Mouse (Mus musculus): ENCODE measurements around the gene Dapk3. TPM values are rescaled to one million over a fixed set of nuclear protein-coding genes. Genes with fewer than 3 reads are reported as not detected.
A peak's percentile ranks its signal among the peaks of the same experiment; 100 is the strongest.

Dapk3 gene
- polyA plus RNA-seq, 1 experiment from 2014 or later, result 49.0 TPM

GRCm38 (mm10) chr10:81144667-81145066, 38.1 kb upstream of the Dapk3 start:
- no peak for ATAC-seq
- H3K4me3 ChIP-seq (ENCODE audit: low read length), result no peak overlapping the region
- H3K4me1 ChIP-seq (ENCODE audit: control insufficient read depth, insufficient read depth, low read depth, low read length), result peaks cover 21% of the 10 kb centered on the region
- no peak overlapping the region for H3K9ac ChIP-seq (ENCODE audit: low read depth, low read length)
- no peak overlapping the region for H3K27ac ChIP-seq (ENCODE audit: low read depth, low read length)
- H3K4me2 ChIP-seq (ENCODE audit: low read length), result no peak overlapping the region
- peaks cover 48% of the 10 kb centered on the region for H3K36me3 ChIP-seq (ENCODE audit: control insufficient read depth, insufficient read depth, low read length)
- H3K9me3 ChIP-seq (ENCODE audit: control insufficient read depth, low read length), result no peaks in the 10 kb centered on the region
- no peaks in the 10 kb centered on the region for H3K27me3 ChIP-seq (replicated peaks; ENCODE audit: control insufficient read depth, insufficient read depth, low read length)
- 97% methylated on average over 27 of the region's 27 CpGs for WGBS

DNA sequence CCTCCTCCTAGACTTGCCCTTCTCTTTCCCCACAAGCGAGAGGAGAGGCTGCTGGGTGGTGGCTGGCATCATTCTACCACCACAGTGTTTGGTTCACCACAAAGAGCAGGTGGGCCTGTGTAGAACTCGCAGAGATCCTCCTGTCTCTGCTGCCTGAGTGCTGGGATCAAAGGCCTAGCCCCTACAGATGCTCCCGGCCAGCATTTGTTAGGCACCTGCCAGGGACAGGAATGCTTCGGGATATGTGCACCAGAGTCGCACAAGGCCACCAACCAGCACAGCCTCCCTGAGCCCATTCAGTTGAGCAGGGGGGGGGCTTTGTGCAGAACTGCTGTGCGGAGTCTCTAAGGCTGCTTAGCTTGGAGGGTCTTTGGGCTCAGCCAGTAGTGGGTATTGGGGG, 37.5 kb upstream of the Dapk3 start:
- ATAC-seq, result no peak
- Histone ChIP-seq H3K9ac (ENCODE audit: low read depth, low read length) (no peak overlapping the region), H3K4me1 (ENCODE audit: control insufficient read depth, insufficient read depth, low read depth, low read length) (peaks cover 15% of the 10 kb centered on the region), H3K36me3 (ENCODE audit: control insufficient read depth, insufficient read depth, low read length) (peaks cover 53% of the 10 kb centered on the region), H3K4me2 (ENCODE audit: low read length) (no peak overlapping the region), H3K27me3 (replicated peaks; ENCODE audit: control insufficient read depth, insufficient read depth, low read length) (no peaks in the 10 kb centered on the region), H3K9me3 (ENCODE audit: control insufficient read depth, low read length) (no peaks in the 10 kb centered on the region), H3K27ac (ENCODE audit: low read depth, low read length) (no peak overlapping the region), H3K4me3 (ENCODE audit: low read length) (no peak overlapping the region)
- WGBS, result 98% methylated on average over 6 of the region's 6 CpGs

DNA sequence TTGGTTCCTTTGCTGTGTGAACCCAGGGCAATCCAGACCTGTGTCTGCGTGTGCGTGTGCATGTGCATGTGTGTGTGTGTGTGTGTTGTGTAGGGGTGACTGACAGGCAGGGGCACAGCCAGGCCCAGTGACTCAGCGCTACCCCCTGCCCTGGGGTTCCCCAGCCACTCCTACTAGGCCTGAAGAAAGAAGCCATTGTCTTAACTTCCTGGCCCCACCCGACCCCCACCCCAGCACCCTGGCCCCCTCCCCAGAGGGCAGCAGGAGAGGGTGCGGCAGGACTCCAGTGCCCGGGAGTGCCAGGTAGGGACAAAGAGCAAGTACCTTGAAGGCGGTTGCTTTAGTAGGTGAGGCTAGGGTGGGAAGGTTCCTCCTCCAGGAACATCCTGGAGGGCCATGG, 37.0 kb upstream of the Dapk3 start:
- no peak for ATAC-seq
- Histone ChIP-seq H3K4me1 (ENCODE audit: control insufficient read depth, insufficient read depth, low read depth, low read length) (peaks cover 10% of the 10 kb centered on the region), H3K4me2 (ENCODE audit: low read length) (no peak overlapping the region), H3K4me3 (ENCODE audit: low read length) (no peak overlapping the region), H3K27me3 (replicated peaks; ENCODE audit: control insufficient read depth, insufficient read depth, low read length) (no peaks in the 10 kb centered on the region), H3K27ac (ENCODE audit: low read depth, low read length) (no peak overlapping the region), H3K9me3 (ENCODE audit: control insufficient read depth, low read length) (no peaks in the 10 kb centered on the region), H3K36me3 (ENCODE audit: control insufficient read depth, insufficient read depth, low read length) (peaks cover 56% of the 10 kb centered on the region), H3K9ac (ENCODE audit: low read depth, low read length) (no peak overlapping the region)
- 86% methylated on average over 7 of the region's 7 CpGs for WGBS

- Histone ChIP-seq H3K9ac (ENCODE audit: low read depth, low read length) (no peak overlapping the region), H3K9me3 (ENCODE audit: control insufficient read depth, low read length) (no peaks in the 10 kb centered on the region), H3K27me3 (replicated peaks; ENCODE audit: control insufficient read depth, insufficient read depth, low read length) (no peaks in the 10 kb centered on the region), H3K27ac (ENCODE audit: low read depth, low read length) (no peak overlapping the region), H3K4me1 (ENCODE audit: control insufficient read depth, insufficient read depth, low read depth, low read length) (peaks cover 9% of the 10 kb centered on the region), H3K4me3 (ENCODE audit: low read length) (no peak overlapping the region), H3K4me2 (ENCODE audit: low read length) (no peak overlapping the region), H3K36me3 (ENCODE audit: control insufficient read depth, insufficient read depth, low read length) (peaks cover 56% of the 10 kb centered on the region)
- 89% methylated on average over 4 of the region's 4 CpGs for WGBS
- no peak for ATAC-seq
These were observed 36.5 kb upstream of the Dapk3 start for GRCm38 (mm10) chr10:81146296-81146695.

- Histone ChIP-seq H3K36me3 (ENCODE audit: control insufficient read depth, insufficient read depth, low read length) (peaks cover 57% of the 10 kb centered on the region), H3K9ac (ENCODE audit: low read depth, low read length) (no peak overlapping the region), H3K4me3 (ENCODE audit: low read length) (no peak overlapping the region), H3K4me2 (ENCODE audit: low read length) (no peak overlapping the region), H3K27ac (ENCODE audit: low read depth, low read length) (no peak overlapping the region), H3K27me3 (replicated peaks; ENCODE audit: control insufficient read depth, insufficient read depth, low read length) (no peaks in the 10 kb centered on the region), H3K4me1 (ENCODE audit: control insufficient read depth, insufficient read depth, low read depth, low read length) (no peaks in the 10 kb centered on the region), H3K9me3 (ENCODE audit: control insufficient read depth, low read length) (no peaks in the 10 kb centered on the region)
- WGBS, result 70% methylated on average over 6 of the region's 6 CpGs
- no peak for ATAC-seq
These were observed 31.5 kb upstream of the Dapk3 start for GRCm38 (mm10) chr10:81151261-81151660.

DNA sequence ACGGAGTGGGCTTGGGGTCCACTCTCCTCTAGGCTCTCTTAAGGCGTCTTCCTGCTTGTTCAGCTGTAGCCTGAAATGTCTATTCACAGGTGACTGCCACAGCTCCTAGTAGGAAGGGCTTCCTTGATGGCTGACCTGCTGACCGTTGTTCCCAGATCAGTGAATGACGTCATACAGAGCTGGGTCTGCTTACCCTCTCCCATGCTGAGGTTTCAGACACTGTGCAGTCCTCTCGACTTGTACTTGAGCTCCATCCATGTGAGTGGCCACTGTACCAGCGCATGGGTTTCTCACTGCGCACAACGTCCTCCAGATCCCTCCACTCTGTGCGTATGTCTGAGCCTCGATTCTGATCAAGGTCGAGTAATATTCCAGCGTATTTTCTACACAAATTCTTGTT, 30.2 kb upstream of the Dapk3 start:
- H3K27me3 ChIP-seq (replicated peaks; ENCODE audit: control insufficient read depth, insufficient read depth, low read length), result no peaks in the 10 kb centered on the region
- H3K4me3 ChIP-seq (ENCODE audit: low read length), result no peak overlapping the region
- 76% methylated on average over 12 of the region's 12 CpGs for WGBS
- H3K9me3 ChIP-seq (ENCODE audit: control insufficient read depth, low read length), result no peaks in the 10 kb centered on the region
- H3K4me1 ChIP-seq (ENCODE audit: control insufficient read depth, insufficient read depth, low read depth, low read length), result no peaks in the 10 kb centered on the region
- H3K36me3 ChIP-seq (ENCODE audit: control insufficient read depth, insufficient read depth, low read length), result peaks cover 62% of the 10 kb centered on the region
- ATAC-seq, result no peak
- no peak overlapping the region for H3K4me2 ChIP-seq (ENCODE audit: low read length)
- 0 out of 2 replicates have a peak overlapping the region, but pooled peaks have one; percentile 0 for H3K27ac ChIP-seq (ENCODE audit: low read depth, low read length)
- H3K9ac ChIP-seq (ENCODE audit: low read depth, low read length), result no peak overlapping the region

DNA sequence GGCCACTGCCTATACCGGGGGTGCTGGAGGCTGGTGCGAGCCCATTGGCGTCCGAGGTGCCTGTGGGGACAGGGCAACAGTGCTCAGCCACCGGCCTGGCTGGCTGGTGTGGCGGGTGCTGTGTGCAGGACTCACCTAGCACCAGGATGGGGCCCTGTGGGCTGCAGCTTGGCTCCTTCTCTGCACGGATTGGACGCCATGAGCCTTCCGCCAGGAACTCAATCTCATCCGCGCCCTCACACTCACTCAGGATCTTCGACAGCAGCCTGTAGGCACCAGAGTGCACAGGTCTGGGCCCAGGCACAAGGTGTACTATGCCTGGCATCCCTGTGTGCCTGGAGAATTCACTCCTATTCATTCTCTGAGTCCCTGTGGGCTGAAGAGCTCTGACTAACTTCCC, 28.5 kb upstream of the Dapk3 start:
- Histone ChIP-seq H3K4me3 (ENCODE audit: low read length) (no peak overlapping the region), H3K4me1 (ENCODE audit: control insufficient read depth, insufficient read depth, low read depth, low read length) (no peaks in the 10 kb centered on the region), H3K27ac (ENCODE audit: low read depth, low read length) (no peak overlapping the region), H3K4me2 (ENCODE audit: low read length) (no peak overlapping the region), H3K36me3 (ENCODE audit: control insufficient read depth, insufficient read depth, low read length) (peaks cover 51% of the 10 kb centered on the region), H3K9me3 (ENCODE audit: control insufficient read depth, low read length) (no peaks in the 10 kb centered on the region), H3K9ac (ENCODE audit: low read depth, low read length) (no peak overlapping the region), H3K27me3 (replicated peaks; ENCODE audit: control insufficient read depth, insufficient read depth, low read length) (no peaks in the 10 kb centered on the region)
- WGBS, result 93% methylated on average over 12 of the region's 12 CpGs
- no peak for ATAC-seq

DNA sequence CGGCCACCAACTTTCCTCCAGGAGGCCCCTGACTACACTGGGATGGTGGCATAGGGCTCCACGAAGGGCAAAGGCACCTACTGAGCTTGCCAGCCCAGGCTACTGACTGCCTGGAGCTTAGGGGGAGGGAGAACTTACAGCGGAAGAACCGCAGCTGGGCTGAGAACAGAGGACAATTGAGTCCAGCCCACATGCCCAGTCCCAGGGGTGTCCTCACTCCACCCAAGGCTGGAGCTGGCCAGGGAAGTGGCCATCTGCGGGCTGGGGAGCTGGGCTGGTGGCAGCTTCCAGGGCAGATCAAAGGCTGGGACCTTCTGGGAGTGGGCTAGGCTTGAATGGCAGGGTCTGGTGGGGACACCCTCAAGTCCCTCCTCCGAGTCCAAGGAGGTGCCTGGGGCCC, 28.1 kb upstream of the Dapk3 start:
- H3K4me3 ChIP-seq (ENCODE audit: low read length), result no peak overlapping the region
- H3K9ac ChIP-seq (ENCODE audit: low read depth, low read length), result no peak overlapping the region
- 85% methylated on average over 6 of the region's 6 CpGs for WGBS
- no peak overlapping the region for H3K27ac ChIP-seq (ENCODE audit: low read depth, low read length)
- H3K9me3 ChIP-seq (ENCODE audit: control insufficient read depth, low read length), result no peaks in the 10 kb centered on the region
- no peaks in the 10 kb centered on the region for H3K4me1 ChIP-seq (ENCODE audit: control insufficient read depth, insufficient read depth, low read depth, low read length)
- peaks cover 47% of the 10 kb centered on the region for H3K36me3 ChIP-seq (ENCODE audit: control insufficient read depth, insufficient read depth, low read length)
- no peak for ATAC-seq
- H3K27me3 ChIP-seq (replicated peaks; ENCODE audit: control insufficient read depth, insufficient read depth, low read length), result no peaks in the 10 kb centered on the region
- no peak overlapping the region for H3K4me2 ChIP-seq (ENCODE audit: low read length)

DNA sequence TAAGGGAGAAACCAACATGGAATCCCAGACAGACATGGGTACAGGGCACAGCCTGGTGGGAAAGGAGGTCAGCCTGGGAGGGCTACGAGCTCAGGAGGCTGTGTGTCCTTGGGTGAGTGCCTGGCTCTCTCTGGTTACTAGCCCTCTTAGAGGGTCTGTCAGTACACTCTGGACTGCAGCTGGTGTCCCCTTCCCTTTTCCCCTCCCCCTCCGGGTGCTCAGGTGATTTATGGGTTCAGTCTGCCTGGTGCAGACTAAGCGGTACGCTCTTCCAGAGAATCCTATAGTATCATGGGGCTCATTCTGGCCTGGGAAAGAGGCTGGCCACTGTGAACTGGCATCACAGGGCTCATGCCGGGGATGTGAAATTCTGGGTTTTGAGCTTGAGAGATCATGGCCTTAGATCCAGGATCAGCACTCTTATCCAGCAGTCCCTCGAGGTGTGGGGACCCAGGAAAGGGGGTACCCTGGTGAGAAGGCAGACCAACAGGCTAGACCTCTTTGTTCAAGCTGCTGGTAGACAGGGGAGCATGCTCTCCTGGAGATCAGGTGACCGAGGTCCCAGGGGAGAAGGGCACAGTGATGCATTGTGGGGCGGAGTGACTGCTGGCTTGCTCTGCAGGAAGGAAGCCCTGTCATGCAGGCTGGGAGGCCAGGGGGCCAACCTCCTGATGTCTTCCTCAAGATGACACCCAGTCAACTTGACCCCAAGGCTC, 21.0 kb upstream of the Dapk3 start:
- Histone ChIP-seq H3K9me3 (ENCODE audit: control insufficient read depth, low read length) (no peaks in the 10 kb centered on the region), H3K27me3 (replicated peaks; ENCODE audit: control insufficient read depth, insufficient read depth, low read length) (no peaks in the 10 kb centered on the region), H3K27ac (ENCODE audit: low read depth, low read length) (no peak overlapping the region), H3K9ac (ENCODE audit: low read depth, low read length) (no peak overlapping the region; the same call in 1 of the 2 replicates), H3K4me3 (ENCODE audit: low read length) (no peak overlapping the region), H3K4me1 (ENCODE audit: control insufficient read depth, insufficient read depth, low read depth, low read length) (peaks cover 10% of the 10 kb centered on the region), H3K4me2 (ENCODE audit: low read length) (no peak overlapping the region), H3K36me3 (ENCODE audit: control insufficient read depth, insufficient read depth, low read length) (peaks cover 24% of the 10 kb centered on the region)
- WGBS, result 74% methylated on average over 8 of the region's 8 CpGs
- no peak for ATAC-seq

DNA sequence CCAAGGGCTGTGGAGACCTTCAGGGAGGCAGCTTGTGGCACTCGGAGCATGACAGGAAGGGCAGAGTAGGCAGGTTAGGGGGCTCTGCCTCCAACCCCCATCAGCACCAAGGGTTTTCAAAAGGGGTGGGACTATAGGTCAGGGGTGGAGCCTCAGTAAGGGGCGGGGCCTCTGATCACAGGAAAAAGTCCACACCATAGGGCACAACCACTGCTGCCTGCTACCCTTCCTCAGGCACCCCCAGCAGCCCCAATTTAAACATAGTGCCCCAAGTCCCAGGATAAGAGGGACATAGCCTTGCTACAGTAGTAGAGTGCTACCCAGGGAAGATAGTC, 20.5 kb upstream of the Dapk3 start:
- H3K4me3 ChIP-seq (ENCODE audit: low read length), result no peak overlapping the region
- H3K27me3 ChIP-seq (replicated peaks; ENCODE audit: control insufficient read depth, insufficient read depth, low read length), result no peaks in the 10 kb centered on the region
- H3K9ac ChIP-seq (ENCODE audit: low read depth, low read length), result no peak overlapping the region
- 71% methylated on average over 2 of the region's 2 CpGs for WGBS
- no peak overlapping the region for H3K4me2 ChIP-seq (ENCODE audit: low read length)
- no peaks in the 10 kb centered on the region for H3K9me3 ChIP-seq (ENCODE audit: control insufficient read depth, low read length)
- H3K27ac ChIP-seq (ENCODE audit: low read depth, low read length), result no peak overlapping the region
- H3K36me3 ChIP-seq (ENCODE audit: control insufficient read depth, insufficient read depth, low read length), result peaks cover 19% of the 10 kb centered on the region
- no peak for ATAC-seq
- peaks cover 13% of the 10 kb centered on the region for H3K4me1 ChIP-seq (ENCODE audit: control insufficient read depth, insufficient read depth, low read depth, low read length)
